Mouse (Mus musculus) cerebellum, adult 2 months (tissue): ENCODE measurements around the gene Mrpl34. TPM values are rescaled to one million over a fixed set of nuclear protein-coding genes. Genes with fewer than 3 reads are reported as not detected.
"Not testable (repeated sequence)": the region's sequence is repeated elsewhere in the genome, so short reads cannot be mapped to it uniquely, and the experiment has no call there.

Experiments used
- DNase-seq, 2 experiments: peaks; one replicate each; pipeline ENCODE4 v3.0.0; 2021
- H3K27ac ChIP-seq: fragments of 200-500 bp; 2 replicates; pipeline ENCODE4 v1.5.1; 2012; ENCODE audit warnings: low read length, control low read depth, inconsistent platforms; ENCODE audit not compliant: insufficient read depth
- H3K27me3 ChIP-seq: fragments of 200-500 bp; 2 replicates; pipeline ENCODE4 v1.6.1; 2012; ENCODE audit warnings: inconsistent platforms, mild to moderate bottlenecking, low read length, moderate library complexity; ENCODE audit not compliant: control insufficient read depth, insufficient read depth
- H3K4me1 ChIP-seq: fragments of 200-500 bp; 2 replicates; pipeline ENCODE4 v1.6.1; 2011; ENCODE audit warnings: low read length; ENCODE audit not compliant: control insufficient read depth, insufficient read depth
- H3K4me3 ChIP-seq: fragments of 200-500 bp; replicated peaks from 2 replicates; pipeline ENCODE3; 2011; ENCODE audit warnings: mild to moderate bottlenecking, low read depth, low read length, control low read depth; ENCODE audit not compliant: insufficient read depth
- CTCF ChIP-seq: fragments of 200-500 bp; IDR thresholded peaks from 2 replicates; pipeline ENCODE4 v1.5.1; 2011; ENCODE audit warnings: low read depth, mild to moderate bottlenecking, control low read depth, low read length, moderate library complexity, borderline replicate concordance; ENCODE audit not compliant: insufficient read depth
- POLR2A ChIP-seq: fragments of 200-500 bp; IDR thresholded peaks from 2 replicates; pipeline ENCODE4 v1.6.1; 2011; ENCODE audit warnings: low read length, control low read depth, borderline replicate concordance; ENCODE audit not compliant: insufficient read depth
- WGBS: fragments of 180-500 bp; shearing (Covaris S2); methylation state at CpG from one replicate; pipeline ENCODE4 v1.1.7; 2018; 5-methylcytosine and 5-hydroxymethylcytosine counted together
- polyA plus RNA-seq: library from polyadenylated mRNA; depleted of rRNA; stranded (reverse); fragments of >200 nt; gene quantifications from 2 replicates; pipeline ENCODE4 v1.2.3, GENCODE M21; 2012; rRNA removed

The Mrpl34 gene
- 68.5 and 75.4 TPM in 2 replicates for polyA plus RNA-seq

- Histone ChIP-seq H3K27me3 (no peaks in the 10 kb centered on the region), H3K4me3 (peak within 1 kb of the TSS; percentile 89), H3K27ac (peak within 1 kb of the TSS; percentile 77), H3K4me1 (peaks cover 17% of the 10 kb centered on the region)
- TF ChIP-seq CTCF, result peak; percentile 90
- TF ChIP-seq POLR2A, result peak; percentile 75; the same call in 1 of the 2 replicates
- peak; percentile 100 for DNase-seq
- 1% methylated on average over 59 of the region's 59 CpGs for whole genome bisulfite sequencing
Measured at GRCm38 (mm10) chr8:71464513-71465500, at the start of gene Mrpl34. Gene Mrpl34 (plus strand): TSS chr8:71464959.

- Histone ChIP-seq H3K4me1 (no peaks in the 10 kb centered on the region), H3K27ac (no peak overlapping the region), H3K27me3 (no peaks in the 10 kb centered on the region), H3K4me3 (no peak overlapping the region)
- TF ChIP-seq POLR2A (no peak), CTCF (no peak)
- DNase-seq, result no peak
Measured at GRCm38 (mm10) chr8:71422121-71422520, 42.6 kb upstream of the Mrpl34 start.

GRCm38 (mm10) chr8:71432935-71433334, 31.8 kb upstream of the Mrpl34 start:
- H3K27ac ChIP-seq, H3K4me1 ChIP-seq, H3K4me3 ChIP-seq, H3K27me3 ChIP-seq, DNase-seq: not testable (repeated sequence)
- WGBS, result 89% methylated on average over 1 of the region's 1 CpGs

GRCm38 (mm10) chr8:71437041-71437440, 27.7 kb upstream of the Mrpl34 start:
- no peak for TF ChIP-seq CTCF
- no peak for TF ChIP-seq POLR2A
- no peaks in the 10 kb centered on the region for H3K4me1 ChIP-seq
- WGBS, result 49% methylated on average over 3 of the region's 3 CpGs
- H3K27me3 ChIP-seq, result no peaks in the 10 kb centered on the region
- DNase-seq, result no peak
- H3K27ac ChIP-seq, result no peak overlapping the region
- H3K4me3 ChIP-seq, result no peak overlapping the region

GRCm38 (mm10) chr8:71441404-71441803, 23.4 kb upstream of the Mrpl34 start:
- TF ChIP-seq POLR2A, result no peak
- peak; percentile 53; the same call in 1 of the 2 replicates for TF ChIP-seq CTCF
- whole genome bisulfite sequencing, result under 1% methylated on average over 7 of the region's 7 CpGs
- DNase-seq, result peak; percentile 40 to 48

GRCm38 (mm10) chr8:71445096-71445495, 19.7 kb upstream of the Mrpl34 start:
- no peak overlapping the region for H3K27ac ChIP-seq
- no peaks in the 10 kb centered on the region for H3K4me1 ChIP-seq
- H3K4me3 ChIP-seq, result no peak overlapping the region
- TF ChIP-seq POLR2A, result no peak
- TF ChIP-seq CTCF, result no peak
- no peaks in the 10 kb centered on the region for H3K27me3 ChIP-seq
- WGBS, result 79% methylated on average over 7 of the region's 7 CpGs
- DNase-seq, result no peak

More at GRCm38 (mm10) chr8:71441404-71441803, 23.4 kb upstream of the Mrpl34 start:
- no peak overlapping the region for H3K4me3 ChIP-seq
- no peaks in the 10 kb centered on the region for H3K27me3 ChIP-seq
- H3K27ac ChIP-seq, result no peak overlapping the region
- no peaks in the 10 kb centered on the region for H3K4me1 ChIP-seq

- WGBS, result 68% methylated on average over 4 of the region's 4 CpGs
- no peak for DNase-seq
Measured at GRCm38 (mm10) chr8:71451337-71451736, 13.4 kb upstream of the Mrpl34 start.

GRCm38 (mm10) chr8:71451777-71452176, 13.0 kb upstream of the Mrpl34 start:
- no peak for TF ChIP-seq CTCF
- TF ChIP-seq POLR2A, result no peak
- H3K27ac ChIP-seq, result no peak overlapping the region
- H3K4me3 ChIP-seq, result no peak overlapping the region
- no peak for DNase-seq
- WGBS, result 59% methylated on average over 11 of the region's 11 CpGs
- no peaks in the 10 kb centered on the region for H3K27me3 ChIP-seq
- peaks cover 3% of the 10 kb centered on the region for H3K4me1 ChIP-seq

More at GRCm38 (mm10) chr8:71451337-71451736, 13.4 kb upstream of the Mrpl34 start:
- Histone ChIP-seq H3K27me3 (no peaks in the 10 kb centered on the region), H3K4me1 (no peaks in the 10 kb centered on the region; the same call in 1 of the 2 replicates), H3K4me3 (no peak overlapping the region), H3K27ac (no peak overlapping the region)
- TF ChIP-seq CTCF (no peak), POLR2A (no peak)
